Mouse (Mus musculus) cerebellum, adult 2 months (tissue): ENCODE data around the gene Ddx5.
"Not testable (repeated sequence)": the region's sequence is repeated elsewhere in the genome, so short reads cannot be mapped to it uniquely, and the experiment has no call there.

Experiments used
- CTCF ChIP-seq: fragments of 200-500 bp; IDR thresholded peaks from 2 replicates; pipeline ENCODE4 v1.5.1; 2011; ENCODE audit warnings: low read depth, mild to moderate bottlenecking, control low read depth, low read length, moderate library complexity, borderline replicate concordance; ENCODE audit not compliant: insufficient read depth
- POLR2A ChIP-seq: fragments of 200-500 bp; IDR thresholded peaks from 2 replicates; pipeline ENCODE4 v1.6.1; 2011; ENCODE audit warnings: low read length, control low read depth, borderline replicate concordance; ENCODE audit not compliant: insufficient read depth

GRCm38 (mm10) chr11:106807442-106807841 lies 18.5 kb upstream of the Ddx5 start:
- not testable (repeated sequence) for TF ChIP-seq CTCF, POLR2A
